Mouse (Mus musculus): Measurements from ENCODE around the gene Olfr243. TPM values are rescaled to one million over a fixed set of nuclear protein-coding genes. Genes with fewer than 3 reads are reported as not detected.

Olfr243 gene
- polyA plus RNA-seq (2012), result not detected in 2 replicates

DNA sequence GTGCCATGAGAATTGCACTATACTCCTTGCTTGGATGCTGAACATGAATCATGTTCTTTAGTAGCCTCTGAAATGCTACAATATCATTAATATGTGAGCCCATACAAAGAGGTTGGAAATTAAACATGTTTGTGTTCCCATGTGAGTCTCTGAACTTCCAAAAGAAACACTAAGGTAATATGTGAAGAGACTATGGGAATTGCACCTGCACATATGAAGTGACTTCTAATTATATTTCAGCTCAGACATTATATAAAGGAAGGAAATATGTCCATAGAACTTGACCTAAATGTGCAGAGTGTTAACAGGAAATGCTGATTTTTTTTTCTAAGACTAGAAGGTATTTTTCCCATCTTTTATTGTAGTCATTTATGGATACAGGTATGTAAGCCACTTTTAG is at the start of gene Olfr243:
TSS of gene Olfr243 (plus strand) at position 301 of the 400 bp plus-strand sequence.
- TF ChIP-seq GATA1 (IDR thresholded peaks at IDR 0.05; ENCODE audit: low read length), result no peak

DNA sequence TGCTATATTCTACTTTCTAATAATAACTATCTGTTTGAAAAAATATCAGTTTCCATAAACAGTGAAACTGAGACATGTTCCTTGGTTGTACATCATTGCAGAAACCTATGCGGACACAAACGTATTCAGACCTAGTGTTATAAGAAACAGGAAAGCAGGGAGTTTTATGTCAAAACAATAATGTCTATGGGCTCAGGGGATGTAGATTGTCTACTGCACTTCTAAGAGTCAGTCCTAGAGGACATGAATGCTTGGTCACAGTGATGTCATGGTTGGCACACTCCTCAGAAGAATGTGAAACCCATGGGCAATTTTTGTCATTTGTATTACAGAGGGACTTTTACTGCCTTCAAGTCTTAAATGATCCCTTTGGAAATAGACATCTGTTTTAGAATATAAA is 43.4 kb upstream of the Olfr243 start, which contains the start of gene Olfr624:
TSS of gene Olfr624 (minus strand) at position 101 of the 400 bp plus-strand sequence.
- TF ChIP-seq GATA1 (IDR thresholded peaks at IDR 0.05; ENCODE audit: low read length), result no peak

DNA sequence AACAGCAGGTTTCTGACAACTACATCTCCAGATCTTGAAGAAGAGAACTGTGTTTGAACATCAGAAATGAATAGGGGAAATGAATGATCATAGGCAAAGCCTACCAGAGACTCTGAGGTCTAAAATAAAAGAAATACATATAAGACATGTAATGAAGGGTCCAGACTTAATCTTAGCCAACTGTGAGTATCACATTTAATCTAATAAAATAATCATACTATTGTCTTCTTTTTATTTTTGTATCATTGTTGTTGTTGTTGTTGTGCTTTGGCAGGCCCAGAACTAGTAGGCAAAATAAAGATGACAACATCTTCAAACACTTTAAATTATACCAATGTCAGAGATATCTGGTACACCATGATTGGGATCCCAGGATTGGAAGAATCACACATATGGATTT is 32.1 kb upstream of the Olfr243 start, which contains the start of gene Olfr625-ps1:
TSS of gene Olfr625-ps1 (plus strand) at position 301 of the 400 bp plus-strand sequence.
- no peak for TF ChIP-seq GATA1 (IDR thresholded peaks at IDR 0.05; ENCODE audit: low read length)

DNA sequence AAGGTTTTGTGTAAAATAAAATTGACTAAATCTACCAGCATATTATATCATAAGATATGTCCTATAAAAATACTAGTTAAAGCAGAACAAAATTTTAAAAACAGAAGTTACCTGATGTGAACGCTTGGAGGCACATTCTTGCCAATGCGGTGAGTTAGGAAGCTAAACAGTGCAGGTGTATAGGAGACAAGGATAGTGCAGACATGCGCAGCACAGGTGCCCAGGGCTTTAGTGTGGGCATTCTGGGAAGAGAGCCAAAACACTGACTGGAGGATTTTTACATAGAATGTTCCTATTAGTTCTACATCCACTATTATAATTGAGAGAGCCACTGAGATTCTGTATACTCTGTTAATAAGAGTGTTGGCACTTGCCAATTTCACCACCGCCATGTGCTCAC is 15.0 kb upstream of the Olfr243 start:
- TF ChIP-seq GATA1 (IDR thresholded peaks at IDR 0.05; ENCODE audit: low read length), result no peak

DNA sequence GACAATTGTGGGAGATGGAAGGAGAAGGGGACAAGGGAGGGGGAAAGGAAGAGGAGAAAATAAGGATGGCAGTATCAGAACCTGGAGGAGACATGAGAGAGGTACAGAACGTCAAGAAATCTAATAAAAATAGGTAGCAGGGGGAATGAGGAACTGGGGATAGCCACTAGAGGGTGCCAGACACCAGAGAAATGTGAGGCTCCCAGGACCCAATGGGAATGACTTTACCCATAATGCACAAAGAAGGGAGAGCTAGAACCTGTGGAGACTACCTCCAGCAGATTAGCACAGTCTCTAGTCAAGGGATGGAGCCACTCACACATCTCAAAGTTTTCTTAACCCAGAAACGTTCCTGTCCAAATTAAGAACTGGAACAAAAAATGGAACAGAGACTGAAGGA is 2.4 kb upstream of the Olfr243 start:
- no peak for TF ChIP-seq GATA1 (IDR thresholded peaks at IDR 0.05; ENCODE audit: low read length)

DNA sequence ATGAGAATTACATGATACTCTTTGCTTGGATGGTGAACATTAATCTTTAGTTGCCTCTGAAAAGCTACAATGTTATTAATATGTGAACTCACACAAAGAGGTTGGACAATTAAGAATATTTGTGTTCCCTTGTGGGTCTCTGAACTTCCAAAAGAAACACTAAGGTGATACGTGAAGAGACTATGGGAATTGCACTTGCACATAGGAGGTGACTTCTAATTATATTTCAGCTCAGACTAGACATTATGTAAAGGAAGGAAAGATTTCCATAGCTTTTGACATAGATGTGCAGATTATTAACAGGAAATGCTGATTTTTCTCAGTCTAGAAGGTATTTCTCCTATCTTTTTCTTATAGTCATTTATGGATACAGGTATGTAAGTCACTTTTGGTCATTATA is 15.6 kb downstream of the Olfr243 start, which contains the start of gene Olfr628:
TSS of gene Olfr628 (plus strand) at position 301 of the 400 bp plus-strand sequence.
- TF ChIP-seq GATA1 (IDR thresholded peaks at IDR 0.05; ENCODE audit: low read length), result no peak

DNA sequence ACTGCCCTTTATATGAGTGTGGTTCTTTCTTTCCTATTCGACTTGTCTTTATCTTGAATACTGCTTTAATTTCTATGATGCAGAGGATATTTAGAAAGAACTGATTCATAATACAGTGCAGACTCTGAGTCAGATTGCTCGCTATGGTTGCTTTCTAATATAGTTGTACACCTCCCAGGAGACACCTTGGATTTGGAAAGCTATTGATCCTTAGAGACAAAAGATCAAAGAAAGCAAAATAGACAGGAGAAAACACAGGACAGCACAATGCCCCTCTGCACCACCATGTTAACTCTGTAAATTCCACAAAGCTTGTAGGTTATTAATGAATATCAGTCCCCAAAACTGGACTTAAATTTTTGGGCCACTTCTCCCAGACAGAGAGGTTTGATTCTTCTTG is 30.4 kb downstream of the Olfr243 start, which contains the start of gene Olfr629:
TSS of gene Olfr629 (minus strand) at position 101 of the 400 bp plus-strand sequence.
- no peak for TF ChIP-seq GATA1 (IDR thresholded peaks at IDR 0.05; ENCODE audit: low read length)

DNA sequence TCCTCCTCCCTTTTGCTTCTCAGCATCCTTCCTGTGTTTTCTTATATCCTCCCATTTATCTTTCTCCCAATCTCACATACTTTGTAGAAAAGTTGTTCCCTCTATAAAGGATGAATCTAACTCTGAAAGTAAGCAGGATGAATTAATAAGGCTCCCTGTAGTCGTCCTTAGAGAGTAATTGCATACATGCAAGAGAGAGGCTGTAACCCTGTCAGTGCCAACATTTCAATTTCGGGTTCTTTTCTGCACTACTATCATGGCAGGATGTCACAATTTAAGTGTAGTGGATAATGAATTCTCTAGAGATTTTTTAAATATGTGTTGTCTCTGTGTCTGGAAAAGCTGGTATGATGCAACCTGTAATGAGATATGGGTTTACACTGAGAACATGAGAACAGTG is 42.8 kb downstream of the Olfr243 start, which contains the start of gene Olfr630:
TSS of gene Olfr630 (minus strand) at position 101 of the 400 bp plus-strand sequence.
- TF ChIP-seq GATA1 (IDR thresholded peaks at IDR 0.05; ENCODE audit: low read length), result no peak

Other genes starting within 250 kb of the Olfr243 start
- gene Olfr608, start 244.8 kb upstream of the Olfr243 start, polyA plus RNA-seq (2012), result not detected in 2 replicates
- not detected in 2 replicates for gene Olfr609, start 216.6 kb upstream of the Olfr243 start, polyA plus RNA-seq (2012)
- gene Olfr610, start 202.5 kb upstream of the Olfr243 start, polyA plus RNA-seq (2012), result not detected in 2 replicates
- gene Olfr611, start 193.8 kb upstream of the Olfr243 start, polyA plus RNA-seq (2012), result not detected in 2 replicates
- not detected in 2 replicates for gene Olfr612, start 172.0 kb upstream of the Olfr243 start, polyA plus RNA-seq (2012)
- not detected in 2 replicates for gene Olfr613, start 166.6 kb upstream of the Olfr243 start, polyA plus RNA-seq (2012)
- not detected in 2 replicates for gene Olfr615, start 158.6 kb upstream of the Olfr243 start, polyA plus RNA-seq (2012)
- gene Olfr616, start 145.5 kb upstream of the Olfr243 start, polyA plus RNA-seq (2012), result not detected in 2 replicates
- gene Olfr617, start 141.6 kb upstream of the Olfr243 start, polyA plus RNA-seq (2012), result not detected in 2 replicates
- gene Olfr618, start 124.6 kb upstream of the Olfr243 start, polyA plus RNA-seq (2012), result not detected in 2 replicates
- gene Olfr619, start 114.1 kb upstream of the Olfr243 start, polyA plus RNA-seq (2012), result not detected in 2 replicates
- not detected in 2 replicates for gene Olfr620, start 102.1 kb upstream of the Olfr243 start, polyA plus RNA-seq (2012)
- not detected in 2 replicates for gene Olfr622, start 72.0 kb upstream of the Olfr243 start, polyA plus RNA-seq (2012)
- gene Olfr623, start 51.0 kb upstream of the Olfr243 start, polyA plus RNA-seq (2012), result not detected in 2 replicates
- gene Olfr624, start 43.5 kb upstream of the Olfr243 start, polyA plus RNA-seq (2012), result not detected in 2 replicates
- not detected in 2 replicates for gene Olfr625-ps1, start 32.0 kb upstream of the Olfr243 start, polyA plus RNA-seq (2012)
- not detected in 2 replicates for gene Olfr628, start 15.7 kb downstream of the Olfr243 start, polyA plus RNA-seq (2012)
- gene Olfr629, start 30.3 kb downstream of the Olfr243 start, polyA plus RNA-seq (2012), result not detected in 2 replicates
- not detected in 2 replicates for gene Olfr630, start 42.7 kb downstream of the Olfr243 start, polyA plus RNA-seq (2012)
- gene Olfr69, start 56.9 kb downstream of the Olfr243 start, polyA plus RNA-seq (2012), result not detected in 2 replicates
- not detected in 2 replicates for gene Olfr68, start 65.0 kb downstream of the Olfr243 start, polyA plus RNA-seq (2012)
- not detected in 2 replicates for gene Olfr67, start 77.2 kb downstream of the Olfr243 start, polyA plus RNA-seq (2012)
- 31.6 and 77.2 TPM in 2 replicates for gene Hbb-bt, start 99.3 kb downstream of the Olfr243 start, polyA plus RNA-seq (2012)
- gene Hbb-bs, start 113.4 kb downstream of the Olfr243 start, polyA plus RNA-seq (2012), result 5,963 and 6,563 TPM in 2 replicates
- not detected in 2 replicates for gene Hbb-bh2, start 125.8 kb downstream of the Olfr243 start, polyA plus RNA-seq (2012)
- not detected in 2 replicates for gene Hbb-bh1, start 128.5 kb downstream of the Olfr243 start, polyA plus RNA-seq (2012)
- not detected in 2 replicates for gene Hbb-y, start 138.5 kb downstream of the Olfr243 start, polyA plus RNA-seq (2012)
- gene Olfr66, start 171.6 kb downstream of the Olfr243 start, polyA plus RNA-seq (2012), result not detected in 2 replicates
- gene Olfr64, start 179.8 kb downstream of the Olfr243 start, polyA plus RNA-seq (2012), result not detected in 2 replicates
- not detected in 2 replicates for gene Olfr65, start 188.8 kb downstream of the Olfr243 start, polyA plus RNA-seq (2012)
- not detected in 2 replicates for gene Olfr631, start 214.2 kb downstream of the Olfr243 start, polyA plus RNA-seq (2012)
- gene Olfr632, start 219.7 kb downstream of the Olfr243 start, polyA plus RNA-seq (2012), result not detected in 2 replicates
- not detected in 2 replicates for gene Olfr633, start 229.8 kb downstream of the Olfr243 start, polyA plus RNA-seq (2012)

All from G1E-ER4 (cell line).